Mouse (Mus musculus) embryo, embryonic 10.5 days (tissue): ENCODE results near the gene Uqcc1.

ENCODE experiments used
- DNase-seq: peaks from one replicate; pipeline ENCODE4 v3.0.0-alpha.2; 2015; ENCODE audit warnings: low spot score

Gene Uqcc1

GRCm38 (mm10) chr2:155929531-155930442, at the start of gene Uqcc1:
TSS of gene Uqcc1 (minus strand) at chr2:155930310.
- peak; percentile 97 for DNase-seq

DNA sequence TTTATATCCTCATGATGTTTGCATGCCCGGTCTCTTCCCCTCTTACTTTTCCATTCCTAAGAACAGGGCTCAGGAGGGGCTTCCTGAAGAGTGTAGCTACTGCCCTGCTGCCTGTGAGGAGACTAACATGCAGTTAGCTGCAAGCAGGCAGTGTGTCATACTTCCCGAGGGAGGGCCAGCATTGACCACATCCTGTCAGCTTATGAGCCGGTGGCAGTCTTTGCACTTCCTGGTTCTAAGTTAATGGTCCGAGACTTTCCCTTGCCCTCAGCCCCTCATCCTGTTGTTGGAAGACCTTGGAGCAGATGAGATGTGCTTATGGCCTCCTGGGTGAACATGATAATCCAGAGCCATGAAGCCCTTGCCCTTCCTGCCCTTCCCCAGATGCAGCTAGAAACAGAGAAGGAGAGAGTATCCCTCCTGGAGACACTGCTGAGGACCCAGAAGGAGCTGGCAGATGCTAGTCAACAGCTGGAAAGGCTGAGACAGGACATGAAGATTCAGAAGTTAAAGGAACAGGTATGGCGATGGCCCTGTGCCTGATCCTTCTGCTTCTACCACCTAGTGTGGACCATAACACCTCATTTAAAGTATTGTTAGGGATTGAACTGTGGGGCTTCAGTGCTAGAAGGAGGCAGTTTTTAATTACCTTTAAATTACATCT, 49.4 kb upstream of the Uqcc1 start:
- no peak for DNase-seq

GRCm38 (mm10) chr2:155974087-155974731, 44.1 kb upstream of the Uqcc1 start:
- DNase-seq: no peak

DNA sequence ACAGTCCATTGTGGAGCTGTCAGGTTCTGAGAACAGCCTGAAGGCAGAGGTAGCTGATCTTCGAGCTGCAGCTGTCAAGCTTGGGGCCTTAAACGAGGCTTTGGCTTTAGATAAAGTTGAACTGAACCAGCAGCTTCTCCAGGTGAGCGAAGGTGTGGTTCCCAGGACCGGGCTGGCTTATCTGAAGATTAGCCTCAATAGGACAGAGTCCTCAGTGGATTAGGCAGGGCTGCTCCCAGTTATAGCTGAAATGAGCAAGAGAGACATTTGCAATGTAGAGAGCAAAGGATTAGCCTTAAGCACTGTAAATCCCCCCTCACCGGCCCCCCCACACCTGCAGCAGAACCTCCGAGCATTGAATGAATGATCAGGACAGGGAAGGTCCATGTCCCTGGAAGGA, 43.2 kb upstream of the Uqcc1 start:
- DNase-seq: no peak

GRCm38 (mm10) chr2:155962991-155963390, 32.9 kb upstream of the Uqcc1 start:
- DNase-seq: peak; percentile 53

DNA sequence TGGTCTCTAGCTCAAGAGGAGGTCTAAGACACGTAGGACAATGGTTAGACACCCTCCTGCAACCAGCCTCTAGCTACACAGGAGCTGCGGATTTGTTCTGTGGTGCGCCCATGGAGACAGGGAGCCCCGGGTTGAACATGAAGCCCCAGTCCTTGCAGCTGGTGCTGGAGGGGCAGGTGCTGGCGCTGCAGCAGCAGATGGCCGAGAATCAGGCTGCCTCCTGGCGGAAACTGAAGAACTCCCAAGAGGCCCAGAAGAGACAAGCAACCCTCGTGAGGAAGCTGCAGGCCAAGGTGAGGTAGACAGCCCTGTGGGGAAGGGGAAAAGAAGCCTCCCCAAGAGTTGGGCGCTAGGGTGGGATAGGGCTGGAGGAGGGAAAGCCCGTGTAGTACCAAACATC, 31.8 kb upstream of the Uqcc1 start:
- no peak for DNase-seq

DNA sequence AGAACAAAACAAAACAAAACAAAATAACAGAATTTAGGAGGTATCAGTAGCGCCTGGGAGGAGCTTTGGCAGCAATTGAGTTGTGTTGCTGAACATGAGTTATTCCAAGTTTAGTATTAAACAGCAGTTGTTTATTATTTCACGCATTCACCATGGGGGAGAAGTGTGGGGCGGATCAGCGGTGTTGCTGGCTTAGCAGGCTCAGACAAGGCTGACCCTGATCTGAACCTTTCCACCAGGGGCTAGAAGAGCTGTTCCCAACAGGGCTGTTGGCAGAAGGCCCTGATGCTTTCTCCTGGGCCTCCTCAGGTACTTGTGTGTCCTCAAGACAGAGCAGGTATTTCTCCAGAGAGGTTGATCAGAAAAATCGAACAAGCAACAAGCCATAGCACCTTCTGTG, 29.9 kb upstream of the Uqcc1 start:
- DNase-seq: no peak

- peak; percentile 96 for DNase-seq
These were observed 26.3 kb upstream of the Uqcc1 start, which contains the start of gene Cep250 for GRCm38 (mm10) chr2:155956134-155957059. TSS of gene Cep250 (plus strand) at chr2:155956458.

GRCm38 (mm10) chr2:155952006-155952405, 21.9 kb upstream of the Uqcc1 start:
- peak; percentile 76 for DNase-seq

DNA sequence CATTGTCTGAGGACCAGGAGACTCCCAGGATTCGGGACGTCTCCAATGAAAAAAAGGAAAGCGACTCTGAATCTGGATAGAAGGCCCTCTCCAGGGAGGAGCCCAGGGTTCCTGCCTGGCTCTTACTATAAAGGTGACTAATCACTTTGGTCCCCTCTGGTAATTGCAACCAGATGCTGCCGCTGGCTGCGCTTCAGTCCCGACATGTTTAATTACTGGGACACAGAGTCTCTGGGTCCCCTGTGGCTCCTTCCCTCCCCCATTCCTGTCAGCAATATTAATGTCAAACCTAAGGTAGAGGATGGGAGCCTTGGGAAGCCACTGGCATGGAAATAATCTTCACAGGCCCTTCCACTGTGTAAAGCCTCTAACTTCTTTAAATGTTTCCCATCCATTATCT, 19.3 kb upstream of the Uqcc1 start:
- peak; percentile 75 for DNase-seq

GRCm38 (mm10) chr2:155947390-155948002, 17.4 kb upstream of the Uqcc1 start:
- DNase-seq: no peak

- DNase-seq: peak; percentile 21
These were observed 16.4 kb upstream of the Uqcc1 start for GRCm38 (mm10) chr2:155946499-155946898.

DNA sequence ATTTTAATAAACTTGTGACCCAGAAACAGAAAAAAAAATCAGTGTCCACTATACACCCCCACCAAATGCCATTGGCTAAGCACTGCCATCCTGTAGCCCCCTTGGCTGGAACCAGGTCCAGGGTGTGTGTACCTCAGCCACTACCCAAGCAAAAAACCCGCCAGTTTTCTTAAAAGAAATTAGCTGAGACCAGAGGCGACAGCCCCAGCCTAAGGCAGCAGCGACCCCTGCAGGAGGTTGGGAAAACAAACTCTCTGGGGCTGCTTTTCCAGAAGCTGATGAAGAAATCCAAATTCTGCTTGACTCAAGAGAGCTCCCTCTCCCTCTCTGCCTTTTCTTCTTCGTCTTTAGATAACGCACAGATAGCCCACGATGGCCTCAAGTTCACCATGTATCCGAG, 16.0 kb upstream of the Uqcc1 start:
- peak; percentile 89 for DNase-seq

DNA sequence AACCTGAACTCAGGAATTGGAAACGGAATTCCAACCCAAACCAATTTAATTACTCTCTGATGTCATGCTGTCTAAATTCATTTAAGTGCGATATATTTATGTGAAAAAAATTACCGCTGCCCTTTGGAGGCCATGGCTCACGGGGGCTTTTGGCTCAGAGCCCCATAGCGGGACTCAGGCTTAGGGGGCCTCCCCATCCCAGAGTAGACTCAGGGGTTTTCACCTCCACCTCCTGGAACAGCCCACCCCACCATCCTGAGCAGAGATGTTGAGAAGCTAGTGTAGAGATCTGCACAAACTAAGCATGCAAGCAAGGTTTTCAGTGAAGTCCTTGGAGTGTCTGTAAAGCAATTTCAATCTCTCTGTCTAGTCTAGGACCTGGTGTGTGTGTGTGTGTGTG, 15.5 kb upstream of the Uqcc1 start:
- DNase-seq: no peak

DNA sequence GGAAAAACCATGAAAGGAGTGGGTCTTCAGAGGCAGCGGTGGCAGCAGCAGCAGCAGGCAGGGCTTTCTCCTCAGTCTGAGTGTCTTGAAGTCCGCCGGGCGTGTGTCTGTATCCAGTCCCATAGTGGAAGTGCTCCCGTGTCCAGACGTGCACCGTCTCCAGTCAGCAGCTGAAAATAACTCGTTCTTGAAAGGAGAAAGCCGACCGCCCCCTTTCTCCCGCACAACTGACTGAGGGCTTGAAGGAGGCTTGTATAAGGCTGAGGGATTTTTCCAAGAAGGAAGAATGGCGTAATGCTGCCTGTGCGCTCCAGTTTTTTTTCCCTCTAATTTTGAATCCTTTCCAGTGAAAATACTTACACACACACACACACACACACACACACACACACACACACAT, 15.0 kb upstream of the Uqcc1 start, which contains the start of gene Gdf5:
Gdf5 (minus strand) TSS at position 244 of the 400 bp plus-strand sequence.
- peak; percentile 27 for DNase-seq

GRCm38 (mm10) chr2:155944685-155945084, 14.6 kb upstream of the Uqcc1 start:
- DNase-seq: no peak

- DNase-seq: peak; percentile 65
These were observed 13.4 kb upstream of the Uqcc1 start for GRCm38 (mm10) chr2:155943463-155943862.

GRCm38 (mm10) chr2:155941697-155942442, 11.8 kb upstream of the Uqcc1 start:
- DNase-seq: no peak

- DNase-seq: no peak
These were observed 10.6 kb upstream of the Uqcc1 start, which contains the start of gene Gm15557 for GRCm38 (mm10) chr2:155940681-155941080. TSS of gene Gm15557 (plus strand) at chr2:155940728.

GRCm38 (mm10) chr2:155939897-155940529, 9.9 kb upstream of the Uqcc1 start:
- DNase-seq: no peak
